In genomic region chr1:165844956-165845355, GRCm38 (mm10) we compare ENCODE assay signal across 8 mouse cellular contexts. TPM values are rescaled to one million over a fixed set of nuclear protein-coding genes. Genes with fewer than 3 reads are reported as not detected.
DNase-seq lines count a peak whose midpoint lies in the region; ATAC-seq lines count a peak whose summit lies in the region.

No protein-coding gene starts in this region.

- H3K27me3 ChIP-seq in kidney, embryonic 16.5 days (ENCODE audit: insufficient read depth, low read length): peaks cover 13% of the 10 kb centered on the region
- H3K27me3 ChIP-seq in hindbrain, embryonic 13.5 days: peaks cover 83% of the 10 kb centered on the region
- H3K27me3 ChIP-seq in neural tube, embryonic 14.5 days (ENCODE audit: control insufficient read depth, insufficient read depth, low read length): peaks cover 16% of the 10 kb centered on the region

- peak overlapping the region; percentile 55 for H3K4me3 ChIP-seq in kidney, embryonic 16.5 days (ENCODE audit: low read length)
- peak overlapping the region; percentile 48 for H3K4me3 ChIP-seq in hindbrain, embryonic 13.5 days
- H3K4me3 ChIP-seq in neural tube, embryonic 14.5 days (ENCODE audit: low read depth, low read length): peak overlapping the region; percentile 39

- peak overlapping the region; percentile 63 for H3K9ac ChIP-seq in kidney, embryonic 16.5 days (replicated peaks; ENCODE audit: low read length)
- H3K9ac ChIP-seq in hindbrain, embryonic 13.5 days: peak overlapping the region; percentile 72
- peak overlapping the region; percentile 50; the same call in 1 of the 2 replicates for H3K9ac ChIP-seq in neural tube, embryonic 14.5 days (replicated peaks; ENCODE audit: low read depth, low read length)

- H3K36me3 ChIP-seq in kidney, embryonic 16.5 days (ENCODE audit: insufficient read depth, low read length): no peaks in the 10 kb centered on the region
- no peaks in the 10 kb centered on the region for H3K36me3 ChIP-seq in hindbrain, embryonic 13.5 days
- no peaks in the 10 kb centered on the region for H3K36me3 ChIP-seq in neural tube, embryonic 14.5 days (ENCODE audit: control insufficient read depth, insufficient read depth, low read length)

- WGBS in kidney, embryonic 16.5 days: 0% methylated on average over 20 of the region's 26 CpGs
- WGBS in hindbrain, embryonic 13.5 days: 2% methylated on average over 26 of the region's 26 CpGs
- under 1% methylated on average over 23 of the region's 26 CpGs for WGBS in neural tube, embryonic 14.5 days

- H3K4me2 ChIP-seq in kidney, embryonic 16.5 days (replicated peaks; ENCODE audit: low read depth, low read length): peak overlapping the region; percentile 100
- H3K4me2 ChIP-seq in hindbrain, embryonic 13.5 days: peak overlapping the region; percentile 96
- H3K4me2 ChIP-seq in neural tube, embryonic 14.5 days (ENCODE audit: low read depth, low read length): peak overlapping the region; percentile 97

- no peaks in the 10 kb centered on the region for H3K9me3 ChIP-seq in kidney, embryonic 16.5 days (ENCODE audit: low read length)
- no peaks in the 10 kb centered on the region for H3K9me3 ChIP-seq in hindbrain, embryonic 13.5 days
- H3K9me3 ChIP-seq in neural tube, embryonic 14.5 days (ENCODE audit: control insufficient read depth, low read length): no peaks in the 10 kb centered on the region

- no peak overlapping the region for H3K27ac ChIP-seq in kidney, embryonic 16.5 days (ENCODE audit: low read length)
- no peak overlapping the region for H3K27ac ChIP-seq in hindbrain, embryonic 13.5 days
- no peak overlapping the region for H3K27ac ChIP-seq in neural tube, embryonic 14.5 days (ENCODE audit: low read depth, low read length)

- no peak for DNase-seq in kidney, adult 8-10 months
- peak; percentile 63 for DNase-seq in embryo, embryonic 11 days
- peak; percentile 34 to 41 for DNase-seq in lung, adult 18-20 months
- no peak for DNase-seq in cerebellum, adult 8-10 months
- no peak for DNase-seq in ovary, adult 18-20 months (ENCODE audit: low spot score)

- peak; percentile 20; the same call in 1 of the 2 replicates for ATAC-seq in kidney, embryonic 16.5 days (ENCODE audit: low FRiP score, low TSS enrichment)
- ATAC-seq in hindbrain, embryonic 13.5 days (ENCODE audit: low FRiP score): 0 out of 2 replicates have a peak, but pooled peaks have one; percentile 26
- ATAC-seq in neural tube, embryonic 14.5 days (ENCODE audit: low read depth): peak; percentile 38; the same call in 1 of the 2 replicates

- H3K4me1 ChIP-seq in kidney, embryonic 16.5 days (ENCODE audit: insufficient read depth, low read length): peaks cover 54% of the 10 kb centered on the region
- peaks cover 39% of the 10 kb centered on the region for H3K4me1 ChIP-seq in hindbrain, embryonic 13.5 days (replicated peaks)
- peaks cover 12% of the 10 kb centered on the region; the same call in 1 of the 2 replicates for H3K4me1 ChIP-seq in neural tube, embryonic 14.5 days (ENCODE audit: control insufficient read depth, insufficient read depth, low read length)

RNA-seq across cellular contexts. Expression of gene Cd247, which starts 56.5 kb away (rescaled TPM):
- 0.91 and 1.6 TPM in 2 replicates for polyA plus RNA-seq in kidney, embryonic 16.5 days (2015; fragmentation: Nextera tagmentation; extraction: Ambion mirVana)
- polyA plus RNA-seq in hindbrain, embryonic 13.5 days (2015; fragmentation: Nextera tagmentation; extraction: Ambion mirVana): 0.60 and 1.5 TPM in 2 replicates
- polyA plus RNA-seq in neural tube, embryonic 14.5 days (2014; fragmentation: Nextera tagmentation; extraction: Ambion mirVana): 0.99 and 1.1 TPM in 2 replicates

Comparison
In these comparisons a context has a peak if more than half of its experiments do, and no peak if none do; other contexts are left out.
1. DNase-seq: peak in embryo, embryonic 11 days (single experiment) and lung, adult 18-20 months (2 of 2); none in kidney, adult 8-10 months (0 of 2), cerebellum, adult 8-10 months (single experiment) and ovary, adult 18-20 months (single experiment).
2. Peak in every context shown above with its lines, with median percentiles within 50 percentile points of each other: ATAC-seq, H3K4me2 ChIP-seq, H3K4me3 ChIP-seq and H3K9ac ChIP-seq.